Comparison of ENCODE assay signal across 27 mouse cellular contexts in the genomic region with DNA sequence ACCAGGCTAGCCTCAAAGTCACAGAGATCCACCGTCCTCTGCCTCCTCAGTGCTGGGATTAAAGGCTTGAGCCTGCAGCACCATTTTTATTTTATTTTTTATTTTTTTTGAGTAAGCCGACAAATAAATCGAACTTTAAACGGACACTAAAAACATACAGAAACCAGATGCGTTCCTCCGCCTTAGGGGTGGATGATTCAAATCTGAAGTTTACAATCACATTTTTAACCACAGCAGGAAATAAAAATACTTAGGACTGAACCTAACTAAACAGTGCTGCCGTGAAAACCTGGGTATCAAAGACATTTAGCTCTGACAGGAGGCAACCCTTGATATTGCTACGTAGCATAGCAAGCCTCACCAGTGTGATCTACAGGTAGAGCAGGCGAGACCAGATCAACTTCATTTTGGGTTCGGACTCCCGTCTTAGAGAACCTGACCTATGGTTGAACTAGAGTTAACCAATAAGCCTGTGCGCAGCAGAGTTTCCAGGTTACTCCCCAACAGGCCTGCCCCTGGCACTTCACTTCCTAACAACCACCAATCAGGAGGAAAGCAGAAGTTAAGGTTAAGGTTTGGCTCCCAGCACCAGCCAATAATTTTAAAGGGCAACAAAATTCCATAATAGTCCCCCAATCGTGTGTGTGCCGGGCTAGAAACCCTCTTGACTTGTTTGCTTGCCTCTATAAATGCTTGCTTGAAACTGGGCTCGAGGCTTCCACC. TPM values are rescaled to one million over a fixed set of nuclear protein-coding genes. Genes with fewer than 3 reads are reported as not detected.
DNase-seq lines count a peak whose midpoint lies in the region; ATAC-seq and TF ChIP-seq lines count a peak whose summit lies in the region.
"Had no signal": no experiment of that assay in that cellular context is flagged by ENCODE, and none has a peak within 500 bp of the region (broad histone marks: within the 10 kb centered on the region; RNA-seq: fewer than 3 reads in every experiment).

No protein-coding gene starts in this region.

- H3K36me3 ChIP-seq in limb, embryonic 15.5 days = no peaks in the 10 kb centered on the region
- no peaks in the 10 kb centered on the region for H3K36me3 ChIP-seq in hindbrain, postnatal 0 days (ENCODE audit: insufficient read depth, low read length)
- H3K36me3 ChIP-seq in intestine, embryonic 15.5 days = no peaks in the 10 kb centered on the region
- H3K36me3 ChIP-seq: embryonic facial prominence, embryonic 12.5 days; forebrain, embryonic 12.5 days; heart, embryonic 15.5 days; hindbrain, embryonic 15.5 days; liver, embryonic 12.5 days; midbrain, embryonic 10.5 days; neural tube, embryonic 13.5 days had no signal

- 0 out of 2 replicates have a peak, but pooled peaks cover 3% of the 10 kb centered on the region for H3K4me1 ChIP-seq in limb, embryonic 15.5 days
- H3K4me1 ChIP-seq in hindbrain, postnatal 0 days (ENCODE audit: insufficient read depth, low read length) = no peaks in the 10 kb centered on the region
- no peaks in the 10 kb centered on the region for H3K4me1 ChIP-seq in intestine, embryonic 15.5 days (replicated peaks)
- H3K4me1 ChIP-seq: embryonic facial prominence, embryonic 12.5 days; forebrain, embryonic 12.5 days; hindbrain, embryonic 15.5 days; neural tube, embryonic 13.5 days had no signal

- peak; percentile 39 to 64 for DNase-seq in lung, adult 18-20 months
- DNase-seq in lung, postnatal 14 days = no peak
- peak; percentile 15 for DNase-seq in lung, postnatal 10 days
- DNase-seq in hindbrain, postnatal 0 days (ENCODE audit: low spot score) = no peak
- DNase-seq in gastrocnemius, adult 2 months = no peak
- DNase-seq: adrenal gland, postnatal 10 days; cerebellum, adult 18-20 months; cerebellum, postnatal 25 days; heart, postnatal 4 days; kidney, adult 11 months; layer of hippocampus, adult 9-11 months; left cerebral cortex, postnatal 4 days; thymus, adult 18-20 months had no signal

- TF ChIP-seq CTCF in hindbrain, postnatal 0 days (IDR thresholded peaks at IDR 0.05; ENCODE audit: low read depth) = no peak
- TF ChIP-seq CTCF in gastrocnemius, adult 2 months (IDR thresholded peaks at IDR 0.05) = no peak

- intact Hi-C loops in gastrocnemius, adult 2 months (cut with DNase I) = no loop called here

- H3K9ac ChIP-seq in limb, embryonic 15.5 days = no peak overlapping the region
- H3K9ac ChIP-seq in hindbrain, postnatal 0 days (replicated peaks; ENCODE audit: low read length) = no peak overlapping the region
- no peak overlapping the region for H3K9ac ChIP-seq in intestine, embryonic 15.5 days
- H3K9ac ChIP-seq: embryonic facial prominence, embryonic 12.5 days; forebrain, embryonic 12.5 days; heart, embryonic 15.5 days; hindbrain, embryonic 15.5 days; liver, embryonic 12.5 days; neural tube, embryonic 13.5 days had no signal

- H3K27me3 ChIP-seq in limb, embryonic 15.5 days = no peaks in the 10 kb centered on the region
- H3K27me3 ChIP-seq in hindbrain, postnatal 0 days (ENCODE audit: insufficient read depth, low read length) = no peaks in the 10 kb centered on the region
- H3K27me3 ChIP-seq in intestine, embryonic 15.5 days (replicated peaks) = no peaks in the 10 kb centered on the region
- H3K27me3 ChIP-seq: embryonic facial prominence, embryonic 12.5 days; forebrain, embryonic 12.5 days; heart, embryonic 15.5 days; hindbrain, embryonic 15.5 days; liver, embryonic 12.5 days; neural tube, embryonic 13.5 days had no signal

- H3K27ac ChIP-seq in limb, embryonic 15.5 days = no peak overlapping the region
- H3K27ac ChIP-seq in hindbrain, postnatal 0 days = no peak overlapping the region
- H3K27ac ChIP-seq in gastrocnemius, adult 2 months = no peak overlapping the region
- H3K27ac ChIP-seq in intestine, embryonic 15.5 days = no peak overlapping the region
- H3K27ac ChIP-seq: embryonic facial prominence, embryonic 12.5 days; forebrain, embryonic 12.5 days; heart, embryonic 15.5 days; hindbrain, embryonic 15.5 days; left cerebral cortex, adult 2 months; liver, embryonic 12.5 days; macrophage; midbrain, embryonic 10.5 days; neural tube, embryonic 13.5 days had no signal

- H3K4me3 ChIP-seq in limb, embryonic 15.5 days = no peak overlapping the region
- H3K4me3 ChIP-seq in hindbrain, postnatal 0 days (ENCODE audit: low read length) = no peak overlapping the region
- no peak overlapping the region for H3K4me3 ChIP-seq in gastrocnemius, adult 2 months
- no peak overlapping the region for H3K4me3 ChIP-seq in intestine, embryonic 15.5 days (replicated peaks)
- H3K4me3 ChIP-seq: embryonic facial prominence, embryonic 12.5 days; forebrain, embryonic 12.5 days; heart, embryonic 15.5 days; hindbrain, embryonic 15.5 days; left cerebral cortex, adult 2 months; liver, embryonic 12.5 days; midbrain, embryonic 10.5 days; myocyte; neural tube, embryonic 13.5 days had no signal

- ATAC-seq in limb, embryonic 15.5 days (ENCODE audit: insufficient number of reproducible peaks, low FRiP score, low TSS enrichment, low read depth) = 0 out of 2 replicates have a peak, but pooled peaks have one; percentile 40
- no peak for ATAC-seq in hindbrain, postnatal 0 days
- no peak for ATAC-seq in intestine, embryonic 15.5 days
- ATAC-seq: liver, embryonic 12.5 days; midbrain, embryonic 16.5 days had no signal

- WGBS in limb, embryonic 15.5 days = 62% methylated on average over 15 of the region's 15 CpGs
- WGBS in hindbrain, postnatal 0 days = 87% methylated on average over 15 of the region's 15 CpGs
- WGBS in intestine, embryonic 15.5 days = 69% methylated on average over 15 of the region's 15 CpGs

- H3K4me2 ChIP-seq in limb, embryonic 15.5 days = no peak overlapping the region
- no peak overlapping the region for H3K4me2 ChIP-seq in hindbrain, postnatal 0 days (ENCODE audit: low read depth, low read length)
- no peak overlapping the region for H3K4me2 ChIP-seq in intestine, embryonic 15.5 days (replicated peaks)
- H3K4me2 ChIP-seq: embryonic facial prominence, embryonic 12.5 days; forebrain, embryonic 12.5 days; heart, embryonic 15.5 days; hindbrain, embryonic 15.5 days; liver, embryonic 12.5 days; neural tube, embryonic 13.5 days had no signal

- H3K9me3 ChIP-seq in limb, embryonic 15.5 days = no peaks in the 10 kb centered on the region
- no peaks in the 10 kb centered on the region for H3K9me3 ChIP-seq in hindbrain, postnatal 0 days (ENCODE audit: low read length)
- no peaks in the 10 kb centered on the region for H3K9me3 ChIP-seq in intestine, embryonic 15.5 days
- H3K9me3 ChIP-seq: embryonic facial prominence, embryonic 12.5 days; forebrain, embryonic 12.5 days; heart, embryonic 15.5 days; hindbrain, embryonic 15.5 days; liver, embryonic 12.5 days; midbrain, embryonic 10.5 days; neural tube, embryonic 13.5 days had no signal

RNA-seq across cellular contexts. Expression of a gene that starts 4.3 kb away (rescaled TPM):
- polyA plus RNA-seq in limb, embryonic 15.5 days (2015; fragmentation: Nextera tagmentation; extraction: Ambion mirVana) = 0.10 TPM in 1 of 2 replicates, not detected in the other
- total RNA-seq in hindbrain, postnatal 0 days (2014; rRNA removed) = 0.18 TPM in 1 of 2 replicates, not detected in the other
- 0.37 TPM in 1 of 2 replicates, not detected in the other for polyA plus RNA-seq in hindbrain, postnatal 0 days (2015; fragmentation: Nextera tagmentation; extraction: Ambion mirVana)
- under 1 TPM in 1 of 2 experiments, not detected in 1; 0.28 TPM for total RNA-seq in gastrocnemius, adult 2 months (2021)
- 1.6 and 2.4 TPM in 2 replicates for polyA plus RNA-seq in intestine, embryonic 15.5 days (2015; fragmentation: Nextera tagmentation; extraction: Ambion mirVana)
- total RNA-seq: adrenal gland, postnatal 10 days; heart, postnatal 4 days; left cerebral cortex, adult 2 months; left cerebral cortex, postnatal 4 days; MEL had no signal
- polyA plus RNA-seq: embryonic facial prominence, embryonic 12.5 days; hindbrain, embryonic 15.5 days; macrophage; midbrain, embryonic 10.5 days; midbrain, embryonic 16.5 days had no signal

Comparison
In these comparisons a context has a peak if more than half of its experiments do, and no peak if none do; other contexts are left out.
1. DNase-seq: peak in lung, adult 18-20 months (2 of 2) and lung, postnatal 10 days (single experiment); none in lung, postnatal 14 days (single experiment), hindbrain, postnatal 0 days (single experiment) and gastrocnemius, adult 2 months (single experiment).